Mouse (Mus musculus) adrenal gland, postnatal 10 days (tissue): Measurements from ENCODE around the gene Txndc12. TPM values are rescaled to one million over a fixed set of nuclear protein-coding genes. Genes with fewer than 3 reads are reported as not detected.
A peak's percentile ranks its signal among the peaks of the same experiment; 100 is the strongest.

ENCODE experiments used
- DNase-seq: peaks from one replicate; pipeline ENCODE4 v3.0.0; 2021; ENCODE audit warnings: mixed read lengths
- long read RNA-seq, 2 experiments: library from polyadenylated mRNA; stranded (forward); transcript quantifications; one replicate each; pipeline ENCODE4 v2.0.0; 2021
- total RNA-seq, 2 experiments: library from RNA; stranded (reverse); gene quantifications; 2 replicates each; pipeline ENCODE4 v1.2.3; 2021

The Txndc12 gene
- total RNA-seq = 10 to 100 TPM; 70.0 to 71.7 TPM
- long read RNA-seq, experiment 1, transcript Txndc12-201 (7 exons, 1,359 nt) = major isoform, 62 of 67 reads
- long read RNA-seq, experiment 1, partial matches to known transcripts = 4 of 67 reads
- long read RNA-seq, experiment 1, other reads (novel, unspliced or antisense) = 1 of 67 reads
- long read RNA-seq, experiment 2, transcript Txndc12-201 (7 exons, 1,359 nt) = major isoform, 42 of 45 reads
- long read RNA-seq, experiment 2, partial matches to known transcripts = 3 of 45 reads
- long read RNA-seq, experiment 2, other reads (novel, unspliced or antisense) = 0 of 45 reads

- DNase-seq = peak; percentile 87
These were observed at the start of gene Txndc12 for GRCm38 (mm10) chr4:108834115-108834970. Gene Txndc12 (plus strand): TSS chr4:108834601.

GRCm38 (mm10) chr4:108789258-108789936 is 45.0 kb upstream of the Txndc12 start:
- no peak for DNase-seq

GRCm38 (mm10) chr4:108790507-108790906 is 43.9 kb upstream of the Txndc12 start:
- DNase-seq = no peak

- DNase-seq = no peak
These were observed 40.5 kb upstream of the Txndc12 start for GRCm38 (mm10) chr4:108793941-108794340.

- DNase-seq = no peak
These were observed 37.7 kb upstream of the Txndc12 start for GRCm38 (mm10) chr4:108796701-108797100.

- DNase-seq = peak; percentile 84
These were observed 36.1 kb upstream of the Txndc12 start for GRCm38 (mm10) chr4:108798083-108798830.

DNA sequence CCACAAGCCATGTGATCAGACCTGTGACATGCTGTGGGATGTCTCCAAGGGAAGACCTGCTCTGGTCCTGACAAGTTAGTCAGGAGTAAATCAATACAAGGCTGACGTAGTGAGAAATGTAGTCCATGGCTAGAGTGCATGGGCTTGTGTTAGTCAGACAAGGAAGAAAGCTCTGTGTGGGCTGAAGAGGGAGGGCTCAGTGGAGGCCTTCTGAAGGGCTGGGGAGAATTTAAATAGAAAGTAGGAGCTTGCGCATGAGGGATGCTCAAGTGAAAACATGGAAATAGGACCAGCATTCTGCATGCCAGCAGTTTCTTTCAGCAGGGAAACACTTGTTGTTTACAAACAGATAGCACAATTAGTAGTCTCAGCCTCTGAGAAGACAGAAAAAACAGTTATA is 30.9 kb upstream of the Txndc12 start:
- DNase-seq = no peak

DNA sequence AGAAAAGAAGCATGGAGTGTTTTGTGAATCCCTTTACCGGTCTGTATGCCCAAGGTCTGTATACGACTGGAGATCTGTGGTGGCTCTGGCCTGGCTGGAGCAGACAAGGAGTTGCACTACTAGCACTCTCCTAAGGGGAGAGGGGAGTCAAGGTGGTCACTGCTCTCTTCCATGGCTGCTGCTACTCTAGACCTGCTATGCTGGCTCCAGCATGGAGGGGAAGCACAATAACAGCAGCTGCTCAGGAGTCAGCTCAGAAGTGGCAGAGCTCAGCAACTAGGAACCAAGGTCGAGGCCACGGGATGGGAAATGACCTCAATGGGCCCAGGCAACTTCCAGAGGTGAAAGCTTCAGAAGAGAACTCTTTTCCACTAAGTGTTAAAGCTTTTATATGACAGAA is 23.3 kb upstream of the Txndc12 start:
- DNase-seq = peak; percentile 24

GRCm38 (mm10) chr4:108811550-108811949 is 22.9 kb upstream of the Txndc12 start:
- DNase-seq = no peak

- DNase-seq = no peak
These were observed 8.7 kb upstream of the Txndc12 start for GRCm38 (mm10) chr4:108825677-108826076.

DNA sequence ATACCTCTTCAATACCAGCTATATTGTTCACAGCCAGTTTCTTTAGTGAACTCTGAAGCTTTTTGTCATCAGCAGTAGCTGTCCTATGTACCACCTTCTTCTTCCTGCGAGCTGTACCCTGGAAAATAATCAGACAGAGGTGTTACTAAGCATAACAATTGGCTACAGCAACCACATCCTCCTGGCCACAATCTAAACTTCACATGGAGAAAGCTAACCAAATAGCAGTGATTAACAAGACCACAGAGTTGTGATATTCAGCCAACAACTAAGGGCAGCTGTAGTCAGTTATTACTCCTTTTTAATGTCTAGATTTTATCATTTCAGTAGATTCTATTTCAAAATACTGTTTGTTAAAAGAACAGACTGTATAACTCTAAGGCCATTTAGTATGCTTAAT is 8.3 kb upstream of the Txndc12 start:
- DNase-seq = no peak

DNA sequence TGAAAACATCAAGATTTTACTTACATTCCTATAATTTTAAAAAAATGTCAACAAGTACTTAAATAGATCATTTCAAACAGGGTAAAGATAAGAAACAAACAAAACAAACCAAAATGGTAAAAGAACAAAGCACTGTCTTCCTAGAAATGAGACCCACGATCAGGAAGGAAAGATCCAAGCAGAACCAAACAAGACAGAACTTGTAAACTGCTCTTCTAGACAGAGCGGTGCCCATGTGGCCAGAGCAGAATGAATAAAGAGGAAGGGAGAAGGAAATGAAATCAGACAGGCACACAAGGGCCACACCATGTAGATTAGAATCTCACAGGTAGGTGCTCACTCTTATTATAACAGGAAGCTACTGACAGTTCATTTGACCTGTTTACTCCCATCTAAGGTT is 7.8 kb upstream of the Txndc12 start:
- DNase-seq = no peak

DNA sequence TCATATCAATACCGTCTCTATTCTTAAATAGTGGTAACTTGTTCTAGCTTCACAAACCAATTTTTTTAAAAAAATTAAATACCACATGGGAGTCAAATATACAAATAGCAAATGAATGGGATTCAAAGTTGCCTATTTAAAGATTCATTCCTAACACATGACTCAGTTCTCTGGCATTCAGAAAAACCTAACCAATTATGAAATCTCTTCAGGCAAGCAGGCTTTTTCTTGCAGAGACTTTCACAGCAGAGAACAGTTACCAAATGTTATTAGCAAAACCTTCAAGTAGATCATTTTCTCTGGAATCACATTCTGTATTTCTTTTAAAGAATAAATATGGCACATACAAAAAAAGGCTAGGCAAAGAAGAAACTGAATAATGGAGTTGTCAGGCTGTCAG is 3.7 kb upstream of the Txndc12 start:
- no peak for DNase-seq

DNA sequence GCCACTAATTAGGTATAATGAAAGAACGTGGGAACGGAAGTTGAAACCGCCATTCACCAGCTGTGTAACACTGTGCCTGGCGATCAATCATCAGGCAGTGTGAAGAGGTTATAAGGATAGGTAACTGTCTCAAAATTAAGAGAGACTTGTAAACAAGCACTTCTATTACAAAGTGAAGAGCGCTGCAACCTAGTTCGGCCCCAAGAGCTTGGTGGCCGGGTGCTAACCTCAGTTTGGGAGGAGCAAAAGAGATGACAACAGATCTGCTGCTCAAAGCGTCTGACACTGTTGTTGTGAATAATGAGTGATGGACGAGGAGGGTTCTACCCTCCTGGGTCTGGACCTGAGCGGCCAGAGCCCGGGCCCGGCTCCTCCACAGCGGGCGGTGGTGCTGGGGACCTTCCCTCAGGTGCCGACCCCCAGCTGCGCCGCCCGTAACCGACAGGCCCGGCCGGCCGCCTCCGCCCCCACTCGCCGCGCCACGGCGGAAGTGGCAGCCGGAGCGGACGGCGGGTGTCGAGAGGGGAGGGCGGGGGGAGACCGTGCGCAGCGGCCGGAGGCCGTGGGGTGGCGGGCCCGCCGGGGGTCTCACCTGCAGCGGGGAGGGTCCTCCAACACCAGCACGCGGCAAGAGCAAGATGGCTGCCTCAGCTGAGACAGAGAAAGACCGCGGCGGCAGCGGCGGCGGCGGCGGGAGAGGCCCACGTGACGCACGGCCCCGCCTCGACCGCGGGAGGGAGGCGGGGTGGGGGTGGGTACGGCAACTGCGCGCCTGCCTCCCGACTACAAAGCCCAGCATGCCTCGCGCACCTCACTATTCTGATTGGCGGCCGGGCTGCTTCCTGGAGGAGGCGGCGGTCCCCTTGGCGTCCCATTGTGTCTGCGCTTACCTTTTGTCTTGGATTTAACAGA is 1.2 kb upstream of the Txndc12 start, which contains the start of gene Btf3l4:
Gene Btf3l4 (minus strand): TSS at position 699 of the 912 bp plus-strand sequence.
- peak; percentile 93 for DNase-seq

GRCm38 (mm10) chr4:108833828-108834114 is 630 bp upstream of the Txndc12 start:
- no peak for DNase-seq

- peak; percentile 18 for DNase-seq
These were observed 540 bp downstream of the Txndc12 start for GRCm38 (mm10) chr4:108834971-108835311.

DNA sequence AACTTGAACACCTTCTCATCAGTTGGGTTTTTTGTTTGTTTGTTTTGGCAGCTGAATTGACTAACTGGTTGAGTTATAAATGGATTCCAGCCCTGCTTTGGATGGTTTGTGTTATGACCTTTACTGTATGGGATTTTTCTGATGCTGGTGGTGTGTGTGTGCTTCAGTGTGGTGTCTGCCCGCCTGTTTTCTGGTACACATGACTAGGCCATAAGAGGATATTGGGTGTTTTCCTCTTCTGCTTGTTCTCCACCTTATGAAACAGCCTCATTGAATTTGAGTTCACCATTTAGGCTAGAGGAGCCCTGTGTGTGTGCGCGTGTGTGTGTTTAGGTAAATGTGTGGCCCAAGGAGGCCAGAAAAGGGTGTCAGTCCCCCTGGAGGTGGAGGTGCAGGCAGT is 1.1 kb downstream of the Txndc12 start:
- DNase-seq = no peak

DNA sequence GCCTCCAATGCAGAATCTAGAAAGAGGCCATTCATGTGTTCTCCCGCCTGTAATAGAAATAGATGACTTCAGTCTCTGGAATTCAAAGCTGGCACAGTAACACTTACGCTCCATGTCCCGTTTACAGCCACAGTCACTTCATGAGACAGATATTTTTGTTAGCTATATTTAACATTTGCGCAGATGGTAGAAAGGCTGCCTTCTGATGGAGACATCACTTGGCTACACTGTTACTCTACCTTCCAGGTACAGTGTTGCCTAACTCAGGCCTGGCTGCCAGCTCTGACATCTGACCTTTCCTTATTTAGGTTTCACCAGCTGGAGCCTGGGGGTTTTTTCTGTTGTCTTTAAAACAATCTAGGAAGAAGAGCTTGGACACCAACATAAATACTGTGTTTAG is 3.6 kb downstream of the Txndc12 start:
- no peak for DNase-seq

GRCm38 (mm10) chr4:108841920-108842578 is 7.6 kb downstream of the Txndc12 start:
- no peak for DNase-seq

DNA sequence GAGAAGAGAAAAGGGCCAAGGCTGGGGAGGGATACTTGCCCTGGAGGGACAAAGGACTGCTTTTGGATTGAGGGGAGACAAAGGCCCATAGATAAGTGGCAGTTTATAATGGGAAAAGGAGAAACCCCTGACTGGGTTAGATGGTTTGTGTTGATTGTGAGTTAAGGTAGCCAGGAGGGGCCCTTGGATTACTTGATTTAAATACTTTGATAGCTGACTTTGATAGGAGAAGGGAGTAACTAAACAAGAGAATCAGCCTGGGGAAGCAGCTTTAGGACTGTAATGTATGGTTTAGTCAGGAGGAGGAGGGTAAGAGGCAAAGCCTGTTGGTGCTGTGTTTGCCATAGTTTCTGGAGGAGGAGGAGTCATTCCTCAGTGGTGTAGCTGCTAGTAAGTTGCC is 8.9 kb downstream of the Txndc12 start:
- no peak for DNase-seq
